Comparison of ENCODE assay signal across 28 mouse cellular contexts in the genomic region with DNA sequence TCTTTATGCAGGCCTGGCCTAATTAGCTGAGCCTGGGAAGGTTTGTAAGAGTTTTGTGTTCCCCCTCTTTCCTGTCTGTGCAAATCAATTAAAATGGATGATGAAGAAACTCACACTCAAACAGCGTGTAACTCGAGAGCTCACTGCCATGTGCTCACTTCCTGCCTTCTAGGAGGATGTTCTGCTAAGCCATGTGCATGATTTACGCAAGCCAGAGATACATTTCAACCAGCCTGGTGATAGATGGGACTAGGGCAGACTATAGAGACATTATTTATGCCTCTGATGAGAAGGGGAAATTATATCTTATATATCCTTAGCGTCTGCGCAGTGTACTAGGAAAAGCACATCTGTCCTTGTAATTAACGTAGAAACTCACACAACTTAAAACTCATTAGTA.
DNase-seq lines count a peak whose midpoint lies in the region; ATAC-seq and TF ChIP-seq lines count a peak whose summit lies in the region.
"Had no signal": no experiment of that assay in that cellular context is flagged by ENCODE, and none has a peak within 500 bp of the region (broad histone marks: within the 10 kb centered on the region; RNA-seq: fewer than 3 reads in every experiment).

No protein-coding gene starts in this region.

- ATAC-seq in forebrain, embryonic 12.5 days (ENCODE audit: low FRiP score): peak; percentile 30; the same call in 1 of the 2 replicates
- ATAC-seq in forebrain, embryonic 15.5 days (replicated peaks): no peak
- ATAC-seq in kidney, embryonic 16.5 days (ENCODE audit: low FRiP score, low TSS enrichment): peak; percentile 61
- ATAC-seq: CD4-positive, CD25-positive, alpha-beta regulatory T cell, adult 4 months; lung, postnatal 0 days; midbrain, embryonic 15.5 days had no signal

- H3K9ac ChIP-seq in forebrain, embryonic 12.5 days: no peak overlapping the region
- no peak overlapping the region for H3K9ac ChIP-seq in forebrain, embryonic 15.5 days (replicated peaks)
- no peak overlapping the region for H3K9ac ChIP-seq in kidney, embryonic 16.5 days (replicated peaks; ENCODE audit: low read length)
- H3K9ac ChIP-seq: embryonic facial prominence, embryonic 12.5 days; hindbrain, embryonic 13.5 days; limb, embryonic 15.5 days; liver, embryonic 13.5 days; midbrain, embryonic 15.5 days had no signal

- peaks cover 4% of the 10 kb centered on the region; the same call in 1 of the 2 replicates for H3K27me3 ChIP-seq in forebrain, embryonic 12.5 days
- H3K27me3 ChIP-seq in forebrain, embryonic 15.5 days: no peaks in the 10 kb centered on the region
- no peaks in the 10 kb centered on the region for H3K27me3 ChIP-seq in kidney, embryonic 16.5 days (ENCODE audit: insufficient read depth, low read length)
- H3K27me3 ChIP-seq: embryonic facial prominence, embryonic 12.5 days; hindbrain, embryonic 13.5 days; liver, embryonic 13.5 days; midbrain, embryonic 15.5 days had no signal

- H3K4me1 ChIP-seq in forebrain, embryonic 12.5 days: peaks cover 3% of the 10 kb centered on the region
- peaks cover 4% of the 10 kb centered on the region for H3K4me1 ChIP-seq in forebrain, embryonic 15.5 days
- no peaks in the 10 kb centered on the region for H3K4me1 ChIP-seq in kidney, embryonic 16.5 days (ENCODE audit: insufficient read depth, low read length)
- H3K4me1 ChIP-seq: liver, embryonic 13.5 days had no signal

- 57% methylated on average over 6 of the region's 6 CpGs for WGBS in forebrain, embryonic 12.5 days
- 44% methylated on average over 6 of the region's 6 CpGs for WGBS in forebrain, embryonic 15.5 days
- 38% methylated on average over 6 of the region's 6 CpGs for WGBS in kidney, embryonic 16.5 days

- TF ChIP-seq CTCF in brain, embryonic 14.5 days (IDR thresholded peaks at IDR 0.05; ENCODE audit: borderline replicate concordance, extremely low read depth, insufficient read depth, insufficient read length): no peak

- H3K4me3 ChIP-seq in forebrain, embryonic 12.5 days (replicated peaks): no peak overlapping the region
- H3K4me3 ChIP-seq in forebrain, embryonic 15.5 days: no peak overlapping the region
- H3K4me3 ChIP-seq in kidney, embryonic 16.5 days (ENCODE audit: low read length): no peak overlapping the region
- H3K4me3 ChIP-seq: embryonic facial prominence, embryonic 12.5 days; hindbrain, embryonic 13.5 days; limb, embryonic 15.5 days; liver, embryonic 13.5 days; midbrain, embryonic 15.5 days had no signal

- DNase-seq in kidney, adult 11 months: no peak
- DNase-seq in brain, embryonic 14.5 days (ENCODE audit: low read depth): peak; percentile 54
- peak; percentile 18 for DNase-seq in mesoderm, embryonic 11.5 days (ENCODE audit: low read depth, low spot score)
- DNase-seq in adipocyte (ENCODE audit: low spot score): no peak
- DNase-seq: adrenal gland, adult 2 months; adrenal gland, postnatal 36 days; cerebellum, adult 2 months; cerebellum, postnatal 14 days; gastrocnemius, postnatal 14 days; heart, postnatal 4 days; kidney, adult 18-20 months; kidney, postnatal 4 days; liver, embryonic 13.5 days; lung, adult 18-20 months; lung, postnatal 4 days; right cerebral cortex, postnatal 4 days; thymus, adult 2 months; thymus, postnatal 4 days had no signal

- H3K27ac ChIP-seq in forebrain, embryonic 12.5 days: no peak overlapping the region
- H3K27ac ChIP-seq in forebrain, embryonic 15.5 days (replicated peaks): no peak overlapping the region
- no peak overlapping the region for H3K27ac ChIP-seq in kidney, embryonic 16.5 days (ENCODE audit: low read length)
- H3K27ac ChIP-seq: embryonic facial prominence, embryonic 12.5 days; hindbrain, embryonic 13.5 days; limb, embryonic 15.5 days; liver, embryonic 13.5 days; midbrain, embryonic 15.5 days had no signal

- H3K36me3 ChIP-seq in forebrain, embryonic 12.5 days (replicated peaks): no peaks in the 10 kb centered on the region
- no peaks in the 10 kb centered on the region for H3K36me3 ChIP-seq in forebrain, embryonic 15.5 days
- no peaks in the 10 kb centered on the region for H3K36me3 ChIP-seq in kidney, embryonic 16.5 days (ENCODE audit: insufficient read depth, low read length)
- H3K36me3 ChIP-seq: embryonic facial prominence, embryonic 12.5 days; hindbrain, embryonic 13.5 days; limb, embryonic 15.5 days; liver, embryonic 13.5 days; midbrain, embryonic 15.5 days had no signal

- no peak overlapping the region for H3K4me2 ChIP-seq in forebrain, embryonic 12.5 days
- no peak overlapping the region for H3K4me2 ChIP-seq in forebrain, embryonic 15.5 days (replicated peaks)
- no peak overlapping the region for H3K4me2 ChIP-seq in kidney, embryonic 16.5 days (replicated peaks; ENCODE audit: low read depth, low read length)
- H3K4me2 ChIP-seq: embryonic facial prominence, embryonic 12.5 days; heart, embryonic 11.5 days; hindbrain, embryonic 13.5 days; limb, embryonic 15.5 days; liver, embryonic 13.5 days; midbrain, embryonic 15.5 days had no signal

- H3K9me3 ChIP-seq in forebrain, embryonic 12.5 days: no peaks in the 10 kb centered on the region
- H3K9me3 ChIP-seq in forebrain, embryonic 15.5 days: no peaks in the 10 kb centered on the region
- H3K9me3 ChIP-seq in kidney, embryonic 16.5 days (ENCODE audit: low read length): no peaks in the 10 kb centered on the region
- H3K9me3 ChIP-seq: embryonic facial prominence, embryonic 12.5 days; hindbrain, embryonic 13.5 days; limb, embryonic 15.5 days; liver, embryonic 13.5 days; midbrain, embryonic 15.5 days had no signal

- no peak for TF ChIP-seq POLR2A in brain, embryonic 14.5 days (IDR thresholded peaks at IDR 0.05; ENCODE audit: borderline replicate concordance, extremely low read depth, insufficient read depth, insufficient read length, poor library complexity, severe bottlenecking)

Comparison
In these comparisons a context has a peak if more than half of its experiments do, and no peak if none do; other contexts are left out.
1. DNase-seq: peak in brain, embryonic 14.5 days (single experiment) and mesoderm, embryonic 11.5 days (single experiment); none in kidney, adult 11 months (single experiment) and adipocyte (single experiment).